Mouse (Mus musculus): Measurements from ENCODE around the gene Siva1.

Siva1 gene

DNA sequence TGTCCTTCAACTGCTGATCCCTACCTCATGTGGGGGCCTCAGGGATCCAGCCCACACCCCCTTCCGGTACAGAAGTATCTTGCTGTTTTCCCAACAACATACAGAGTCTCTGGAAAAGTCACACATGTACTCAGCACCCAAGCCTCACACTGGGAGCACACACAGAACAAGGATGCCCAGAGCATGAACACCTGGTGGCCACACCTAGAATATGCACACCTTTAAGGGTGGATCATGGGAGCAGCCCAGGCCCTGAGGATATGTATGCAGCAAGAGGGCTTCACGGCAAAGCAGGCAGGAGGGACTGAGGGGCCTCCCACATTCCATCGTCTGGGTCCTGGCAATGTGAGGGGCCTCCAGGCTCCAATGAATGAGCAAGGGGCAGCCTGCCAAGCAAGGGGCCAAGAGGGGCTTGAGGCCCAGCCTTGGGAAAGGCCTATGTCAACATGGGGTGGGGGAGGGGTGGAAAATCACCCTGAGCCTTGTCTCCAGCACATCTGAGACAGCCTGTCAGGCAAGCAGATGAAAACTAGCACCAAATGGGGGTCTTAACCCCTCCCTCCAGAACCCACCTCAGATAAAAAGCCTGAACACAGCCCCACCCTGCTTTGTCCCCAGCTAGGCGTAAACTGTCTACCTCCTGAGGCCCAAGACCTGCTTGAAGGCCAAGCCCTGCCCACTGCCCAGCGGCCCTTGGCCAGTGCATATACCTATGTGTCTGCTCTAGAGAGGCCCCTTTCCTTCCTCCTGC lies 16.3 kb downstream of the Siva1 start:
- no peak for DNase-seq

DNA sequence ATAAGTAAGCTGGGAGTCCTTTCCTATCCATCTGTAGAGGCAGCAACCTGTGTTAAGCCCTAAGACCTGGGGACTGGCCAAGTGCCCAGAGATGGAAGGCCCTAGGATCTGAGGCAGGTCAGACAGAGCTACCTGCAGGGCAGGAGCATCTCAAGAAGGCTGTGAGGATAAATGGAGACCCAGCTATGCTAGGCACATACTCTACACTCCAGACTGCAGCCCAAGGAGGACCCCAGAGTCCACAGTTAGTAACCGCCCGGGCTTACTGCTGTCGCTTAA lies 16.8 kb downstream of the Siva1 start:
- no peak for DNase-seq

DNA sequence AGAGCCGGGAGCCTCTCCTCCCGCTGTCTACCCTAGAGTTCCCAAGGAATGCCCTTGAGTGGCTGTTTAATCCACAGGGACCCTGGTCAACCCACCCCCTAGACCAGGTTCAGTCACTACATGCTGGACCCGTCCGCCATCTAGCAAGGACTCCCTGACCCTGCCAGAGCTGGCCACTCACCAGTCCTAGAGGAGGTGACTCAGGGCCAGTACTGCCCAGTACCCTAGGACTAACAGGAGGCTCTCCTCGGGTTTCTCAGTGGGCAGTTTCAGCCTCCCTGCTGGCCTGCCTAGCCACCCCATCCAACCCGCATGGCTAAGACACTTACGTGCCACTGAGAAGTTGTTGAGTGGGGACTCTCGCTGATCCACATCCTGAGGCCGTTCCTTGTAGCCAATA lies 17.4 kb downstream of the Siva1 start:
- no peak for DNase-seq

DNA sequence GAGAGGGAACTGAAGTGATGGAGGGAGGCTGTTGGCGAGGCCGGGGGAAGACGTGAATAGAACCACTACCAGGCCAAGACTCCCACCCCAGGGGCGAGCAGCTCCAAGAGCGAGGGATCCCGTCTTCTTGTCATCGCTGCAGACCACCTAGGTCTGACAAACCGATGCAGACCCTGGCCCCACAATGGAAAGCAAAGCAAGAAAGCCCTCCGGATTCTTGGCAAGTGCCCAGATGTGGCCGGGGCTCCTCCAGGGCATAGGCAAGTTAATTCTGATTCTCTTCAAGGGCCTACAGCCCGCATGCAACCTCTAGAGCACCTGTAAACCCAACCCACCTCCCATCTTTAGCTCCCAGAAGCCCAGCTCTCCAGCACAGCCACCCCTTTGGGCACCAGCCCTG lies 18.8 kb downstream of the Siva1 start:
- DNase-seq = no peak

DNA sequence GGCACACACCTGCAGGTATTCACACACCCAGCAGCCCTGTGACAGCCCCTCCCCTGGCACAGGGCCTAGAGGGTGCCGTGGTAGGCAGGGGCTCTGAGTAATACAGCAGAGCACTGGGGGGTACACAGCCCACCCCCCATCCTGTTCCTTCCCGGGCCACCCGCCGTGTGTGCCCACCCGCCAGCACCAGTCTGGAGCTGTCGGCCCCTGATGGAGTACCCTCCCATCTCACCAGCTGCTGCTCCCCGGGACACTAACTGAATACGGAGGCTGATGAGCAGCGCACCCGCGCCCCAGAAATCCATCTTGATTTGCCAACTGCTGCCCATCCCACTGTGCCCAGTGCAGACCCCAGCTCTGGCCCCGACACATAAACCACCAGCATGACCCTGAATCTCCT lies 19.2 kb downstream of the Siva1 start:
- no peak for DNase-seq

DNA sequence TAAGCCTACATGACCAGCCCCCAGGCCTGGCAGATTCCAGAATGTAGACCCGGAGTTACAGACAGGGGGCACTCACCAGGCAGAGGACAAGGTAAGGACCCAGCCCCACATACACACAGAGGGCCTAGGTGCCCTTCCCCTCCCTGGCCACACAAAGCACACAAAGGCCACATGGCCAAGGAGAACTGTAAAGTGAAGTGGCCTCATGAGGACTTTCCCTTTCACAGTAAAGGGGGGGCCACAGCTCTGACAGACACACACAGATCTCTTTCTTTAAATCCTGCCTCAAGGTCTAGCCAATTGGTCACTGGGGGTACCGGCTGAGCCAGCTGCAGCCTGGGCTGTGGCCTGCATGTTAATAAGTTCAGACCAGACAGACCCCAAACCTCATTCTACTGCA lies 19.6 kb downstream of the Siva1 start:
- DNase-seq = no peak

DNA sequence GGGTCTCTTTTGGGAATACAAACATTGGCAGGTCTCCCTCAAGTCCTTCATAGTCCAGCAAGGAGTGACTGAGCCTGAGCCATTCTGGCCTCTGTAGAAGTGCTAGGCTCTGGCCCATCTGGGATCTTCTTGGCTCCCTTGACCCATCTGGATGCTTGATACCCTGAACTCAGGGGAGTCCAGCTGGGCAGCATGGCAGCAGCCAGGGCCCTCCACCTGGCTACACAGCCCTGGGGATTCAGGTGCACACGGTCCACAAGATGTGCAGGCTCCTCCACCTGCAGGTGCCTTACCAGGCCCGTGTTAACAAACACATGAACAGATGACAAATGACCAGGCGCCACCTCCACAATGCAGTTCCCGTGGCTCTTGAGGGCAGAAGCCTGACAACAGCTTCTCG lies 20.2 kb downstream of the Siva1 start:
- DNase-seq = no peak

DNA sequence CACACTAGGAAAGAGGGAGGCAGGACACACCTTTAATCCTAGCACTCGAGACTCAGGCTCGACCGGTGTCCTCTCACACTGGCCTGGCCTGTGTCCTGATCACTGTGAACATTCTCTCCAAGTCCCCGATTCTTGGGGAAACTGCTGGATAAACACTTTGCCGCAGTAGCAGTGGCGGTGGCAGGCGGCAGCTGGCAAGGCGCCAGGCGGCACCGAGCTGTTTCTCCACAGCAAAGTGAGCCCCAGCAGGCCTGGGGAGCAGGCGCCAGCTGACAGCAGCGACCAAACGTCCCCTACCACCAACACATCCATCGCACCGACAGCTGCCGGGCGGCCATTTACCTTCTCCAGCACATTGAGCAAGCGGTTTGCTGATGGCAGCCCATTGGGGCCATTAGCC lies 21.0 kb downstream of the Siva1 start:
- DNase-seq = peak; percentile 81 to 85

DNA sequence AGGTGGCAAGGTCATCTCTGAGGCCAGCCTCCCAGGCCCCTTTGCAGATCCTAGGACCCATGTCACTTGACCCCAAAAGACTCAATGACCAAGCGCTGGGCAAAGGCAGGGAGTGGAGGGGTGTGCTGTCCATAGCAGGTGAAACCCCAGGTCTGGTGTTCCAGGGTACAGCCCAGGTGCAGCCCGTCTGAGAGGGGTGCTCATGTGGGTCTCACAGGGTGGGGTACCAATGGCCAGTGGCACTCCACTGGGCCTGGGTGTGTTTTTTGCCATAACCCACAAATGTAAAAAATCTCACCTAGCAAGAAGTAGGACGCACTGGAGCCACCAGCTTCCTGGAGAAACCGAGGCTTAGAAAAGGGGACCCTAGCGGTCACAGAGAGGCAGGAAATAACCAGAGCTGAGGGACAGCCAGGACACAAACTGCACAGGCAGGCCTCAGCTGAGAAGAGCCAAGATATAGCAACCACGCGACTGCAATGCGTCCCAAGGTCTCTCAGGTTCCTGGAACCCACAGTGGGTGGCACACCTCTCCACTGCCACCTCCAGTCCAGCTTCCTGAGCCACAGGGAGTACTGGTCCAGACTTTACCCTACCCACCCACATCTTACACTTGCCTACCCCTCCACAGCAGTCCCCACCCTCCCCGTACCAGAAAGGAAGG lies 21.5 kb downstream of the Siva1 start:
- no peak for DNase-seq

DNA sequence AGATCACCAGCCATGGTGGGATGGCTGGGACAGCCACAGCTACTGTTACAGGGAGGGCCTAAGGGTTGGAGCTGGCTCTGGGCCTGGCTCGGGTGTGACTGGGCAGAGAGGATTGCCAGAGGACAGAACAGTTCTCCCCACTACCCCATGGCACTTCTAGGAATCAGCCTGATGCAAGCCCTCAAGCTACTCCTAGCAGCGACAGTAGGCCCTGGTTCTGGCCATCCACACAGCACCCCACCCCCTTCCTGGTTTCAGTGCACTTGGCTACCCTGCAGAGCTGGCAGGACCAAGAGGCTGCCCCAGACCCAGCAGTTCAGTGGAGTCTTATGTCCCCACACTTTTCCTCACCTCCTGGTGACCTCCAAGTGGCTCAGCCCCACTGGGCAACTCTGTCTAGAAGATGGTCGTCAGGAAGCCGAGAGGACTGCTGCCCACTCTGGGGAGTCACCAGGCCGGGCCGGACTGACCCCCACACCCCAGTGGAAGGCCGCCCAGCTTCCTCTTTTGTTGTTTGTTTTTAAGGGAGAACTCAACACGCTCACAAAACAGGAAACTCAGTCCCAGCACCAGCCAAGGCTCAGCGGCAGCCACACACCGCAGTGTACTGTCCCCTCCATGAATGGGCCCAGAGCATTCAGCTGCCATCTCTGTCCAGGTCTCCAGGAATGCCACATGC lies 23.3 kb downstream of the Siva1 start:
- DNase-seq = peak; percentile 56 to 66

DNA sequence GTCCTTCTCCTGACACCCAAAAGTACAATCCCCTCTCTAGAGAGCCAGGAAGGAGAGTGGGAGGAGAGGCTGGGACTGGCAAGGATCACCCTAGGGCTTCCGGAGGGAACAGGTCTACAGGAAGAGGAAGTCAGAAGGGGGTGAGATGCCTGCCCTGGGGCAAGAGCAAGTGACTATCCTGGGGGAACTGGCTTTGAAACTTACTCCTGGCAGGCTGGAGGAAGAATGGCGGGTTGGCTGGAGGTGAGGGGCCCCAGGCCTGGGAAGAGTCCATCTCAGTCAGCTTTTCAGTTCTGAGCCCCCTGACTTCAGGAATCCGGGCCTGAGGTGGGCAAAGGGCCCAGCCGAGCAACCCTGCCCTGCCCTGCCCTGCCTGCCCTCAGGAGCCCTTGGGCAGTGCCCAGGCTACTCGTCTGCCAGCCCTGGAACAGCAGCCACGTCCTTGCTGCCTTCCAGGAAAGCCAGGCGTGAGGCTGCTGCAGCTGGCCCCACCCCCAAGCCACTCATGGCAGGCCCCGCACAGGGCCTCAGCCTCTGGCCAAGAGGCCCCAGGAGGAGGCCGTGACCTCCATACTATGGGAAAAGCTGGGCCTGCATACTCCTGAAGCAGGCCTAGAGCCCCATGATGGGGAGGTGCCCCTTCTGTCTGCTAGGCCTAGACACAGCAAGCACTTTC lies 26.4 kb downstream of the Siva1 start:
- DNase-seq = peak; percentile 58

DNA sequence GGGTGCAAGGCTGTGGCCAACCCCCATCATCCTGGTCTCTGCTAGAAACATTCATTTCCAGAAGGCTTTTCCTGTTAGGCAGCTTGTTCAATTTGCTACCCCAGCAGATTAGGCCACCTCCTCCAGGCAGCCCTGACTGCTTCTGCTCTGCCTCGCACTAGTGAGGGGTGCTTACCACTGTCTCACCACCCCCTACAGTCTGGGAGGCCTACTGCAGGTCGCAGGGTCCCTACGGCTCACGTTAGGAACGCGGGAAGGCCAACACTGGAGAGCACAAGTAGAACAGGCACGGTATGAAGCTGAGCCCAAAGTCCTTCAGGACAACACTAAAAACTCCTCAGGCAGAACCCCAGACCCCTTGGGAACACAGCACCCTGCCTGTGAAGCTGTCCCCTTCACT lies 27.4 kb downstream of the Siva1 start:
- DNase-seq = no peak

DNA sequence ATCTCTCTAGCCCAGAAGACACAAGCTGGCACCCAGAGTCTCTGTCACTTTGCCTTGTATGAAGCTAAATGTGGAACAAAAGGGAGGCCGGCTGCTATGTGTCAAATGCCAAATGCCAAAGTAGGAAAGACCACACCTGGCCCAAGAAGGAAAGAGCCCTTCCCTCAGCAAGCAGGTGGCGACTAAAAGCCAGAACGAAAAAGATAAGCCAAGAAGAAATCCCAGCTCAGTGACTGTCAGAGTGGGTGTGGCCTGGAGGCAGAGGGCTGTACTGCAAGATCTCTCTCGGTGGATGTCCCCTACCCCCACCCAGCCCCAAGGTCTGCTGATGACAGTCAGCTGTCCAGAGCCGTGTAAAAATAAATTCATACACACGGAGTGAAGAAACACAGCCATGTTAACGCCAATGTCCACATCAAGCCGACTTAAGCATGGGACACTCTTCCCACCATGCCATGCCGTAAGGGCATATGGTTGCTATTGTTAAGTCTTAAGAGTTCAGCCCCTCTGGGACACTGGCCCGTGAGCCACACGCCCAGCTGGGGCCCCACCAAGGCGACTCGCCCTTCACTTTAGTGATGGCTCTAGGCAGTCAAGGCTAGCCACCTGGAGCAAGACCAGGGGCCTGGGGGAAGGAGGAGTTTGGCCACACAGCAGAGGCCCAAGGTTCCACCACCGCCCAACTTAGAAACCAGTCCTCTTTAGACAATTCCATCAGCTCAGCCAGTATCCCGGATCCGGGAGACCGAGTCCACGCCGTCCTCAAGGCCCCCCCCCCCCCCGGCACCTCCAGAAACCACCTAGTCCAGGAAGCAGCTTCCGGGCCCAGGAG lies 28.5 kb downstream of the Siva1 start:
- peak in 1 of 2 experiments; percentile 34 for DNase-seq

DNA sequence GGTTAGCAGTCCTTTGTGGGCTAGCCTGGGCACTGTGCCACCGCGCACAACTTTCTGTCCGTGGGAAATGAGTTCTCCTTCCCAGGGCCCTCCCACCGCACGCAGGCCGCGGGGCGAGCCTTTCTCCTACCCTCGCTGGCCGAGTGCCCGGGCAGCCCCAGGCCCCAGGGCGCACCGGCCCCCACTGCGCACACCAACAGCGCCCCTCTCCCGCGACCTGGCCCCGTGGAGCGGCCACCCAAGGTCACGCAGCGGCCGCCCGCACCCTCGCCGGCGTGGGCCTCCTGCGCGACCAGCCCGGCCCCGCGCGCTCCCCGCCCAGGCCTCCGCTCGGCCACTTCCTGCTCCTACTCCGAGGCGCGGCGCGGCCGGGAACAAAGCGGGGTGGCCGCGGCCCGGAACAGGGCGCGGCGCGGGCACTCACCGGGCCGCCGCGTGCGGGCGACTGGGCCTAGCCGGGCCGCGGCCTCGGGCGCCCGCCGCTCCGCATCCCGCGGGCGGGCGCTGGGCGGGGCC lies 29.2 kb downstream of the Siva1 start:
- peak; percentile 52 to 53 for DNase-seq

DNA sequence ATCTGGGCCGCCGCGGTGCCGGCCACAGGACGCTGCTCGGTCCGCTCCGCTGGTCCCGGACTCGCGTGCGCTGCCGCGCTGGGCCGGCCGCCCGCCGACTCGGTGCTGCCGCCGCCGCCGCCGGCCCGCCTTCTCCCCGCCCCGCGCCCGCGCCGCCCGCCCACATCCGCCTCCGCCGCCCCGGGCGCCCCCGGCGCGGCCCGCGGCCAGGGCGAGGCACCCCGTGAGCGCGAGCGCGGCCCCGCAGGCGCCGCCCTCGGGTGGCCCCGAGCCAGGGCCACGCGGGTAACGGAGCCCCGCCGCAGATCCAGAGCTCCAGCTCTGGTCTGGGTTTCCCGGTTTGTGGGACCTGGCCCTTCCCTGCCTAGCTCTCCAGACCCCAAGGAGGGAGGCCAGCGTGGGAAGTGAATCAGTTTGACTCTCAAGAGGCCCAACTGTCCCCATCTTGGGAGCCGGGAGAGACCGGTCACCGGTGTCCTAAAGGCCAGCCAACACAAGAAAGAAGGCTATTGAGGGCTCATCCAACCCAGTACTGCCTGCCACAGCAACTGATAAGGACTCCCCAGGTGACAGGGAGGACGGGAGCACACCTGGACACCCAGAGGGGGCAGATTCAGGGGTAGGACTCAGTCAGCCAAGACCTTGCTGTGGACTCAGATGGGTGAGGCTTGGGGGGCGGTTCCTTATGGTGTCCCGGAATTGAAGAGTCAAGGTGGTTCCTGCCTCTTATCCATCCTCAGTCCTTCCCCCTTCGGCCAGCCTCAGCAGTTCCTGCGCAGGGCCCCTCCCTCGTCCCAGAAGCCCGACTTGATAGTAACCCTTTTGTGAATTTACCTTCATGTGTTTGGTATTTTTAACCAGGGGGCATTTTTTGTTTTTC lies 29.9 kb downstream of the Siva1 start, which contains the start of gene Akt1:
Gene Akt1, minus strand, starts transcription at position 753 of the 880 bp plus-strand sequence.
- DNase-seq = peak; percentile 62 to 71

DNA sequence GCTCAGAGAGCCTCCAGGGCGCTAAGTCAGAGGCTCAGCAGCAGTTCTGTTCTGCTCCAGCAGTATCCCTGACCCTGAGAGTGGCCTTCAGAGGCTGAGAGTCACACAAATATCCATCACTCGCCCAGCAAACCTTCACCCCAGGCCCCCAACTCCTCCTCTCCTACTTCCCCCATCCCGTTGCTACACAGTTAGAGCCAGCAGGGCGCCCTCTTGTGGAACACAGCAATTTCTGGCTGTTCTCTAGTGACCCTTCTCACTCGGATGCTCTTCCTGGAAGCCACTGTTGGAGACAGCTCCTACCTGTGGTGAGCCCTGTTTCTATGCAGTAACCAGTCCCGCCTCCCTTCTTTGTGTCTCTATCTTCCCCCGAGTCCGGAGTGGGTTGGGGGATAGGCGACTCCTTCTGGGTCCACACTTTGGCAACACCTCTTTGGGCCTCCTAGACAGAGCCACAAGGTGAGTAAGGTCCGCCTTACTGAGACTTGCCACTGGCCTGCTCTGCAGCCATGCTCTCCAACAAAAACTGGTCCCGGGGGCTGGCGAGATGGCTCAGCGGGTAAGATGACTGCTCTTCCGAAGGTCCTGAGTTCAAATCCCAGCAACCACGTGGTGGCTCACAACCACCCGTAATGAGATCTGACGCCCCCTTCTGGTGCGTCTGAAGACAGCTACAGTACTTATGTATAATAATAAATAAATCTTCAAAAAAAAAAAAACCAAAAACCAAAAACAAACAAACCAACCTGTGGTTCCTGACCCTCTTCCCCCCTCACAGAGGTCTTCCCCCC lies 31.0 kb downstream of the Siva1 start:
- DNase-seq = peak; percentile 82 to 89

DNA sequence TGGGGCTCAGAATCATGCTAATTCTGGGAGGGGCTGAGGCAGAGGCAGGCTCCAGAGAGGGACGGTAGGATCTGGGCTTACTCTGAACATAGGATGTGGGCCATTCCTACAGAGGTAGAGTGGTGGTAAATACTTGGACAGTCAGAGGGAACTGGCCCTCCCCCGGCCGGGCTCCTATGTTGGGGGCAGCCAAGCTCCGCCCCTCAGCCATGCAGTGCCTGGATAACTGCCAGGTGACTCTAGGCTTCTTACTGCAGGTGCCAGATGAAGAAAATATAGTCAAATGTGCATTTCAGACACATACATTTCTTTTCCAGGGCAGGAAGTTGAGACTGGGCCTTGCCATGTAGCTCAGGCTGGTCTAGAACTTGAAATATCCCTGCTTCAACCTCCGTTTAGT lies 32.6 kb downstream of the Siva1 start:
- no peak for DNase-seq

DNA sequence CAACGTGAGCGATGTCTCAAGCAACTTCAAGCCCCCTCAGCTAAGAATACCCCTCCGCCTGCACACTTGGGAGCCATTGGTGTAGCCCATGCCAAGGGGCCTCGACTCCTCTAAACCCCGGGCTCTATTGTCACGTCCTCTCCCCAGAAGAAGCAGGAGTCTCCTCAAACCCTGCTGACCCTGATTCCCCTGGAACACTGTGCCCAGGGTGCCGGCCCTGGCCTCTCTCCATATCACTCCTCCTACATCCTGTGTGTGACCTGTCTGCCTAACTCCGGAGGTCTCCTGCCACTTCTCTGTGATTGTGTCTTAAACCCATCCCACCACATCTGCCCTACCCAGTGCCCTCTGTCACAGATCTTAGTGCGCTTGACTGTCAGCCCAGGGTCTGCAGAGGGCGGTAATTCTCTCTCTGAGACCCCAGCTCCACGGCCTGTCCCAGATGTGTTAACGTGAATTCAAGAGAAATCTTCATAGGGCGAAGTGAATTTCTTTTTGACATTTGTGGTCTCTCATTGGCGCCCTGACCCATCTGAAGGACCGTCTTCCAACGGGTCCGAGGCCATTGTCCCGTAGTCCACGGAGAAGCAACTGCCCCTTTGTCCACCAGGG lies 33.6 kb downstream of the Siva1 start:
- DNase-seq = no peak

DNA sequence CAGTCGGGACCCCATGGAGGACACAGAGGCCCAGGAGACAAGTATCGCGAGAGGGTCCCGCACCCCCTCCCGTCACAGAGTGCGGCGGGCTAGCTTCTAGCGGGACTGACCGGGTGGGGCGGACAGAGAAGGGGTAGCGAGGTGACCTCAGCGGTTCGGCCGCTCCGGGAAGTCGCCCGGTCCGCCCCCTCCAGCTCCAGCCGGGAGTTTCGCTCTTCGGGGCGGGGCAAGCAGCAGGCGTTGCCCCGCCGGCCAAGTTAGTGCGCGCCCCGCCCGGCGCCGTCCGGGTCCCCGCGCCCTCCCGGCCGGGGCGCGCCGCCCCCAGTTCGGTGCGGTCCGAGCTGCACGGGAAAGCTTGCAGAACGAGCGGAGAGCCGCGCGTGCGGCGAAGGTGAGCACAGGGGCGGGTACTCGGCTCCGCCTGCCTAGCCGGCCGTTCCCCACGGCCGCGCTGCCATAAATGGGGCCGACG lies 34.1 kb downstream of the Siva1 start, which contains the start of gene Zbtb42:
Gene Zbtb42, plus strand, starts transcription at position 274 of the 472 bp plus-strand sequence.
- peak; percentile 80 to 89 for DNase-seq
